Mouse (Mus musculus) bone marrow macrophage, adult 2 months (primary cell): ENCODE results near the gene Igtp.
A peak's percentile ranks its signal among the peaks of the same experiment; 100 is the strongest.

ENCODE experiments used
- CTCF ChIP-seq: IDR thresholded peaks from 2 replicates; pipeline ENCODE4 v1.5.1; 2012; ENCODE audit warnings: low read depth, mild to moderate bottlenecking, low read length, moderate library complexity
- POLR2A ChIP-seq: IDR thresholded peaks from 2 replicates; pipeline ENCODE4 v1.6.1; 2012; ENCODE audit warnings: mild to moderate bottlenecking, low read depth, low read length, borderline replicate concordance

GRCm38 (mm10) chr11:58225655-58226054 lies 26.3 kb downstream of the Igtp start:
- TF ChIP-seq POLR2A (no peak), CTCF (peak; percentile 89)
